ENCODE assay signal across 30 mouse cellular contexts in the genomic region with DNA sequence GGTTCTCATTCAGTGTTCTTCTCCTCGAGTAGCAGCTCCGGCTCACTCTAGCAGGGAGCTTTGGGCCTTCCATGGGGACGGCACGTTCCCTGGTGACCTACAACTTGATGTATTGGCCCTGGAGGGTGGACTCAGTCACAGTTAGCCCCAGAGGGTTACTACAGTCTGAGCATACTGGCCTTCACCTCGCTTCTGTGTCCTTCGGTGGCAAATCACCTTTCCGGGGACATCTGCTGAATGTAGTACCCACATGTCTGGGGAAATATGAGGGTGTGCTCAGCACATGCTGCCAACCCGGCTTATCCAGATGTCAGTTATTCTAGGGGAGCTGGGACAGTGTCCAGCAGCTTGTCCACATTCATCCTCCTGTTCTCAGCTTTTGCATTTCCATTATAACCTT. TPM values are rescaled to one million over a fixed set of nuclear protein-coding genes. Genes with fewer than 3 reads are reported as not detected.
DNase-seq lines count a peak whose midpoint lies in the region; ATAC-seq lines count a peak whose summit lies in the region.
"Had no signal": no experiment of that assay in that cellular context is flagged by ENCODE, and none has a peak within 500 bp of the region (broad histone marks: within the 10 kb centered on the region; RNA-seq: fewer than 3 reads in every experiment).

No protein-coding gene starts in this region.

- no peak overlapping the region for H3K4me2 ChIP-seq in heart, embryonic 11.5 days
- no peak overlapping the region for H3K4me2 ChIP-seq in hindbrain, embryonic 13.5 days
- no peak overlapping the region for H3K4me2 ChIP-seq in hindbrain, embryonic 12.5 days (replicated peaks)
- no peak overlapping the region for H3K4me2 ChIP-seq in heart, embryonic 16.5 days (ENCODE audit: low read depth, low read length)
- no peak overlapping the region for H3K4me2 ChIP-seq in liver, embryonic 12.5 days
- H3K4me2 ChIP-seq: intestine, embryonic 15.5 days; limb, embryonic 15.5 days had no signal

- WGBS in heart, embryonic 11.5 days (ENCODE audit: insufficient replicate concordance): 71% methylated on average over 8 of the region's 8 CpGs
- WGBS in hindbrain, embryonic 13.5 days: 74% methylated on average over 8 of the region's 8 CpGs
- WGBS in hindbrain, embryonic 12.5 days: 80% methylated on average over 8 of the region's 8 CpGs
- WGBS in heart, embryonic 16.5 days: 69% methylated on average over 8 of the region's 8 CpGs
- 73% methylated on average over 8 of the region's 8 CpGs for WGBS in liver, embryonic 12.5 days (ENCODE audit: insufficient replicate concordance)

- H3K9me3 ChIP-seq in heart, embryonic 11.5 days (replicated peaks; ENCODE audit: control insufficient read depth, low read length): no peaks in the 10 kb centered on the region
- no peaks in the 10 kb centered on the region for H3K9me3 ChIP-seq in hindbrain, embryonic 13.5 days
- H3K9me3 ChIP-seq in hindbrain, embryonic 12.5 days (replicated peaks): no peaks in the 10 kb centered on the region
- H3K9me3 ChIP-seq in heart, embryonic 16.5 days (replicated peaks; ENCODE audit: control insufficient read depth, low read length): no peaks in the 10 kb centered on the region
- H3K9me3 ChIP-seq in liver, embryonic 12.5 days (replicated peaks): no peaks in the 10 kb centered on the region
- H3K9me3 ChIP-seq: hindbrain, embryonic 10.5 days; intestine, embryonic 15.5 days; limb, embryonic 10.5 days; limb, embryonic 15.5 days had no signal

- H3K9ac ChIP-seq in heart, embryonic 11.5 days (ENCODE audit: low read depth, low read length): no peak overlapping the region
- no peak overlapping the region; the same call in 1 of the 2 replicates for H3K9ac ChIP-seq in hindbrain, embryonic 13.5 days
- H3K9ac ChIP-seq in hindbrain, embryonic 12.5 days: no peak overlapping the region
- H3K9ac ChIP-seq in heart, embryonic 16.5 days (ENCODE audit: low read length): no peak overlapping the region
- H3K9ac ChIP-seq in liver, embryonic 12.5 days: no peak overlapping the region
- H3K9ac ChIP-seq: intestine, embryonic 15.5 days; limb, embryonic 15.5 days; liver, embryonic 14.5 days had no signal

- ATAC-seq in heart, embryonic 11.5 days (replicated peaks; ENCODE audit: insufficient number of reproducible peaks, low FRiP score, low TSS enrichment): no peak
- no peak for ATAC-seq in hindbrain, embryonic 13.5 days (ENCODE audit: low FRiP score)
- ATAC-seq in hindbrain, embryonic 12.5 days (ENCODE audit: low FRiP score): no peak
- ATAC-seq in heart, embryonic 16.5 days (replicated peaks; ENCODE audit: extremely low read depth, insufficient read depth, low FRiP score): peak; percentile 10; the same call in 1 of the 2 replicates
- no peak for ATAC-seq in liver, embryonic 12.5 days
- ATAC-seq: forebrain, embryonic 16.5 days; hindbrain, postnatal 0 days; intestine, embryonic 15.5 days had no signal

- peaks cover 6% of the 10 kb centered on the region for H3K36me3 ChIP-seq in heart, embryonic 11.5 days (ENCODE audit: control insufficient read depth, insufficient read depth, low read length)
- H3K36me3 ChIP-seq in hindbrain, embryonic 13.5 days: no peaks in the 10 kb centered on the region
- no peaks in the 10 kb centered on the region for H3K36me3 ChIP-seq in hindbrain, embryonic 12.5 days
- peaks cover 20% of the 10 kb centered on the region for H3K36me3 ChIP-seq in heart, embryonic 16.5 days (ENCODE audit: control insufficient read depth, insufficient read depth)
- no peaks in the 10 kb centered on the region for H3K36me3 ChIP-seq in liver, embryonic 12.5 days
- H3K36me3 ChIP-seq: intestine, embryonic 15.5 days had no signal

- no peak overlapping the region for H3K4me3 ChIP-seq in heart, embryonic 11.5 days (ENCODE audit: low read depth, low read length)
- H3K4me3 ChIP-seq in hindbrain, embryonic 13.5 days: no peak overlapping the region
- no peak overlapping the region for H3K4me3 ChIP-seq in hindbrain, embryonic 12.5 days
- H3K4me3 ChIP-seq in heart, embryonic 16.5 days (ENCODE audit: low read length): no peak overlapping the region
- H3K4me3 ChIP-seq in liver, embryonic 12.5 days: no peak overlapping the region
- H3K4me3 ChIP-seq: erythroblast, embryonic 14.5 days; hindbrain, embryonic 10.5 days; intestine, embryonic 15.5 days; limb, embryonic 10.5 days; limb, embryonic 15.5 days had no signal

- no peak overlapping the region for H3K27ac ChIP-seq in heart, embryonic 11.5 days (ENCODE audit: low read depth, low read length)
- H3K27ac ChIP-seq in hindbrain, embryonic 13.5 days: 0 out of 2 replicates have a peak overlapping the region, but pooled peaks have one; percentile 30
- no peak overlapping the region for H3K27ac ChIP-seq in hindbrain, embryonic 12.5 days
- peak overlapping the region; percentile 79 for H3K27ac ChIP-seq in heart, embryonic 16.5 days (ENCODE audit: low read length)
- no peak overlapping the region for H3K27ac ChIP-seq in liver, embryonic 12.5 days
- H3K27ac ChIP-seq: hindbrain, embryonic 10.5 days; hindbrain, postnatal 0 days; intestine, embryonic 15.5 days; limb, embryonic 10.5 days; limb, embryonic 15.5 days; liver, embryonic 14.5 days; macrophage had no signal

- DNase-seq in heart, adult 11 months: peak; percentile 95
- DNase-seq in heart, postnatal 4 days: peak; percentile 39
- DNase-seq: adrenal gland, adult 8-10 months; B cell, adult 2 months; cerebellum, adult 18-20 months; cerebellum, postnatal 10 days; gastrocnemius, postnatal 10 days; kidney, postnatal 14 days; layer of hippocampus, adult 9-11 months; lung, adult 2 months; lung, postnatal 10 days; midbrain, embryonic 14.5 days; right cerebral cortex, adult 18-20 months; spleen, adult 18-20 months; thymus, adult 18-20 months; thymus, postnatal 25 days had no signal

- no peaks in the 10 kb centered on the region for H3K27me3 ChIP-seq in heart, embryonic 11.5 days (ENCODE audit: control insufficient read depth, insufficient read depth, low read length)
- no peaks in the 10 kb centered on the region for H3K27me3 ChIP-seq in hindbrain, embryonic 13.5 days
- H3K27me3 ChIP-seq in hindbrain, embryonic 12.5 days: no peaks in the 10 kb centered on the region
- H3K27me3 ChIP-seq in heart, embryonic 16.5 days (ENCODE audit: control insufficient read depth, insufficient read depth, low read length): no peaks in the 10 kb centered on the region
- H3K27me3 ChIP-seq in liver, embryonic 12.5 days (replicated peaks): no peaks in the 10 kb centered on the region; the same call in 1 of the 2 replicates
- H3K27me3 ChIP-seq: intestine, embryonic 15.5 days; limb, embryonic 15.5 days had no signal

- H3K4me1 ChIP-seq in heart, embryonic 11.5 days (ENCODE audit: control insufficient read depth, insufficient read depth, low read length): peaks cover 30% of the 10 kb centered on the region
- peaks cover 24% of the 10 kb centered on the region for H3K4me1 ChIP-seq in hindbrain, embryonic 13.5 days (replicated peaks)
- H3K4me1 ChIP-seq in hindbrain, embryonic 12.5 days: no peaks in the 10 kb centered on the region
- H3K4me1 ChIP-seq in heart, embryonic 16.5 days (ENCODE audit: control insufficient read depth, insufficient read depth, low read length): peaks cover 33% of the 10 kb centered on the region
- H3K4me1 ChIP-seq in liver, embryonic 12.5 days: peaks cover 43% of the 10 kb centered on the region

RNA-seq across cellular contexts. Expression of gene Smyd2, which starts 48.6 kb away (rescaled TPM):
- 150 and 161 TPM in 2 replicates for polyA plus RNA-seq in heart, embryonic 11.5 days (2014; fragmentation: Nextera tagmentation; extraction: Ambion mirVana)
- polyA plus RNA-seq in hindbrain, embryonic 13.5 days (2015; fragmentation: Nextera tagmentation; extraction: Ambion mirVana): 53.6 and 56.1 TPM in 2 replicates
- polyA plus RNA-seq in hindbrain, embryonic 12.5 days (2016; fragmentation: Nextera tagmentation; extraction: Ambion mirVana): 46.2 and 49.8 TPM in 2 replicates
- 244 and 255 TPM in 2 replicates for polyA plus RNA-seq in heart, embryonic 16.5 days (2015; fragmentation: Nextera tagmentation; extraction: Ambion mirVana)
- total RNA-seq in heart, postnatal 4 days (2021): 100 to 1,000 TPM; 192 to 202 TPM
- polyA plus RNA-seq in liver, embryonic 12.5 days (2016; fragmentation: Nextera tagmentation; extraction: Ambion mirVana): 49.0 and 53.4 TPM in 2 replicates

Comparison
In these comparisons a context has a peak if more than half of its experiments do, and no peak if none do; other contexts are left out.
1. H3K27ac ChIP-seq: peak in hindbrain, embryonic 13.5 days (single experiment) and heart, embryonic 16.5 days (single experiment); none in heart, embryonic 11.5 days (single experiment), hindbrain, embryonic 12.5 days (single experiment) and liver, embryonic 12.5 days (single experiment).